Mouse (Mus musculus): Measurements from ENCODE around the gene Mgat3.

GRCm38 (mm10) chr15:80140878-80141277, 32.6 kb upstream of the Mgat3 start:
- TF ChIP-seq POLR2A (IDR thresholded peaks at IDR 0.05; ENCODE audit: extremely low read depth, insufficient read depth, low read length) (no peak), CTCF (IDR thresholded peaks at IDR 0.05; ENCODE audit: low read depth, low read length) (no peak)
